Mouse (Mus musculus) G1E (cell line): ENCODE data around the gene Cdk6. TPM values are rescaled to one million over a fixed set of nuclear protein-coding genes. Genes with fewer than 3 reads are reported as not detected.

ENCODE experiments used
- ATAC-seq: 2 replicates; pipeline ENCODE4 v1.8.0; 2016; ENCODE audit warnings: mild to moderate bottlenecking; ENCODE audit not compliant: insufficient number of reproducible peaks, poor library complexity, low FRiP score, severe bottlenecking; ENCODE audit errors: extremely low read depth
- DNase-seq: peaks from one replicate; pipeline ENCODE4 v3.0.0; 2012; ENCODE audit warnings: low spot score
- H3K27me3 ChIP-seq: 2 replicates; pipeline ENCODE4 v1.6.1; 2012; ENCODE audit warnings: mild to moderate bottlenecking, low read length, inconsistent platforms; ENCODE audit not compliant: insufficient read depth
- H3K36me3 ChIP-seq: replicated peaks from 2 replicates; pipeline ENCODE3; 2012; ENCODE audit warnings: mild to moderate bottlenecking, inconsistent platforms
- H3K4me1 ChIP-seq: 2 replicates; pipeline ENCODE4 v1.6.1; 2012; ENCODE audit warnings: low read depth, low read length, inconsistent platforms, mixed read lengths; ENCODE audit not compliant: insufficient read depth
- H3K4me3 ChIP-seq: 2 replicates; pipeline ENCODE4 v1.5.1; 2012; ENCODE audit warnings: low read depth, mild to moderate bottlenecking, inconsistent platforms, low read length, moderate library complexity, mixed read lengths
- H3K9me3 ChIP-seq: replicated peaks from 2 replicates; pipeline ENCODE4 v1.6.1; 2012; ENCODE audit warnings: inconsistent platforms
- CTCF ChIP-seq: IDR thresholded peaks from 2 replicates; pipeline ENCODE4 v1.5.1; 2012; ENCODE audit warnings: low read depth, low read length, inconsistent platforms, mixed read lengths
- GATA1 ChIP-seq: IDR thresholded peaks from 2 replicates; pipeline ENCODE4 v1.6.1; 2012; ENCODE audit warnings: borderline replicate concordance, low read length, inconsistent platforms, mixed read lengths
- GATA2 ChIP-seq: IDR thresholded peaks from 2 replicates; pipeline ENCODE4 v1.6.1; 2012; ENCODE audit warnings: low read depth, low read length, inconsistent platforms, borderline replicate concordance
- POLR2AphosphoS5 ChIP-seq: IDR thresholded peaks from 2 replicates; pipeline ENCODE4 v1.6.1; 2012; ENCODE audit warnings: low read depth, low read length, inconsistent platforms; ENCODE audit not compliant: insufficient replicate concordance
- TAL1 ChIP-seq: conservative IDR thresholded peaks from 2 replicates; pipeline ENCODE4 v1.6.1; 2012; ENCODE audit warnings: low read depth, low read length, inconsistent platforms, mixed read lengths
- polyA plus RNA-seq: library from polyadenylated mRNA; stranded (reverse); fragments of >175 nt; gene quantifications from 2 replicates; pipeline ENCODE4 v1.2.3, GENCODE M21; 2012
- total RNA-seq, 2 experiments: library from RNA; stranded (forward) in 1 of 2; stranded (reverse) in 1 of 2; fragments of 200-1000 nt in 1 of 2; fragments of >200 nt in 1 of 2; fragmentation: Nextera tagmentation in 1 of 2; gene quantifications; 2 replicates each; pipeline ENCODE4 v1.2.3; 2014 to 2017

The Cdk6 gene
- total and polyA plus RNA-seq, 3 experiments: 75.2 to 142 (median 114) TPM

DNA sequence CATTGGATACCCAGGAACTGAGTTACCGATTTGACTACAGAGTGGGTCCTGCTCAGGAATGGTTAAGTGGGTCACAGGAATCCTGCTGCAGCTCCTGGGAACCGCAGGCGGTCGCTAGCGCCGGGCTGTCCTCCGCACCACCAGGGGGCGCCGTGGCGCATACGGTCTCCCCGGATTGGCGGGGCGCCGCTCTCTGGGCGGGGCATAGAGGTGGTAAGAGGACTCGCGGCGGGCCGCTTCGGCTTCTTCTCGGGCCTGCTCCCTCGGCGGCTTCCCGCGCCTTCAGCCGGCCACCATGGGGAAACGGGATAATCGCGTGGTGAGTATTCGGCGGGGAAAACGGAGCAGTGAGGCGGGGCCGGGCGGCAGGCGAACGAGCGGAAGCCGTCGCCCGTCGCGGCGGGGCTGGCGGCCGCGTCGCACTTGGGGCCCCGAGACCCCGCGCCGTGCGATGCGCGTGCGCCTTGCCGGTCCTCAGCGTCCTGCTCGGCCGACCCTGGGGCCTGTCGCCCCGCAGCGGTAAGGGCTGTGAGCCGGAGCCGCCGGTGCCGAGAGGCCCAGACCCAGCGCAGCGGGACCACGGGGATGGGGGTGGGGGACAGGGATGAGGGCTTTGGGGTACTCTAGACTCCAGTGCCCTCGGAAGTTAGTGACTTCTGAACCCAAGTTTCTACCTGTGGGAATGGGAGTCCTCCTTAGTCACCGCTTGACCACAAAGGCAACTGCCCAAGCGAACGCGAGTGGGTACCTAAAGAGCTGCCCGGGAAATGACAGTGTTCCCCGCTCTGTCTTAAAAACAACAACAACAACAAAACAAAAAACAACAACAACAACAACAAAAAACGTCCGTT is 202.6 kb downstream of the Cdk6 start, which contains the start of gene Fam133b:
Gene Fam133b (plus strand): TSS at position 205 of the 851 bp plus-strand sequence.
- peaks cover 44% of the 10 kb centered on the region for H3K4me1 ChIP-seq
- peaks cover 32% of the 10 kb centered on the region for H3K36me3 ChIP-seq
- ATAC-seq (peak; percentile 59), DNase-seq (peak; percentile 85)
- H3K9me3 ChIP-seq: no peaks in the 10 kb centered on the region
- peaks cover 2% of the 10 kb centered on the region; the same call in 1 of the 2 replicates for H3K27me3 ChIP-seq
- H3K4me3 ChIP-seq: peak within 1 kb of the TSS; percentile 91
- no peak for TF ChIP-seq POLR2AphosphoS5
- no peak for TF ChIP-seq GATA2
- TF ChIP-seq CTCF: peak; percentile 76
- TF ChIP-seq GATA1: no peak
- no peak for TF ChIP-seq TAL1

DNA sequence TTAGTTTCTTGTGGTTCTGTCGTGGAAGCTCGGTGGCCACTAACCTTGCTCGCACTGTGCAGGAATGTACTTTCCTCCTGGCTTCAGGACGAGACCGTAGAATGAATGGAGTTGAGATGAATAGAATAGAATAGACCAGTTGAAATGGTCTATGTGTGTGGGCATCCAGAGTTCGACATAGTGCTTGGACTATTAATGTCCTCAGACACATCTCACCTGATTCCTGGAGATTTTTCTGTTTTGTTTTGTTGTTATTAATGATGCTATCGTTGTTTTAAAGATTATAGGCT is 203.1 kb downstream of the Cdk6 start:
- Histone ChIP-seq H3K27me3 (peaks cover 2% of the 10 kb centered on the region; the same call in 1 of the 2 replicates), H3K4me3 (peak overlapping the region; percentile 91), H3K36me3 (peaks cover 36% of the 10 kb centered on the region), H3K9me3 (no peaks in the 10 kb centered on the region), H3K4me1 (peaks cover 46% of the 10 kb centered on the region)
- ATAC-seq: peak; percentile 2; the same call in 1 of the 2 replicates
- no peak for TF ChIP-seq POLR2AphosphoS5
- no peak for DNase-seq

DNA sequence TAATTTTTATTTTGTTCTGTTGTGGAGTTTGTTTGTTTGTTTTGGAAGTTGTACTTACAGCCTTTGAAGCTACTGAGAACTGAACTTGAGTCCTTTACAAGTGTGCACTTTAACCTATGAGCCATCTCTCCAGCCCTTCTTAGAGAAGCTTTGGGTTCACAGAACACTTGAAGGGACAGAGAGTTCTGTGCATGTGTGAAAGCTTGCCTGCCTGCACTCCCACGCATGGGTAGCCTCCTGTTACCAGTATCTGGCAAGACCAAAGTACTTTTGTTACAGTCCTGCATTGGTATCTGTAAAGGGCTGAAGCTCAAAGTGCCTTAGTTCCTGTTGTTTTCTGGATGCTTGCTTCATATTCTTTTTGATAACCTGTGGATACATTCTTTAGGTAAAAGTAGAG is 204.9 kb downstream of the Cdk6 start:
- TF ChIP-seq POLR2AphosphoS5: no peak
- no peak for TF ChIP-seq GATA1
- no peak for TF ChIP-seq GATA2
- TF ChIP-seq CTCF: no peak
- TF ChIP-seq TAL1: no peak
- H3K4me1 ChIP-seq: peaks cover 48% of the 10 kb centered on the region

DNA sequence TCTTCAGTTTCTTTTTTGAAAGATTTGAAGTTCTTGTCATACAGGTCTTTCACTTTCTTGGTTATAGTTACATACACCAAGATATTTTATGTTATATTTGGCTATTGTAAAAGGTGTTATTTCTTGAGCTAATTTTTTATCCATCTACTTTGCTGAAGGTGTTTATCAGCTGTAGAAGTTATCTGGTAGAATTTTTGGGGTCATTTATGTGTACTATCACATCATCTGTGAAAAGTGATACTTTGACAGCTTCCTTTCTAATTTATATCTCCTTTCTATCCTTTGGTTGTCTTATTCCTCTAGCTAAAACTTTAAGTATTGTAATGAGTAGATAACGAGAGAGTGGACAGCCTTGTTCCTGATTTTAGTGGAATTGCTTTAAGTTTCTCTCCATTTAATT is 210.2 kb downstream of the Cdk6 start:
- DNase-seq: no peak

More for the DNA sequence above, 204.9 kb downstream of the Cdk6 start:
- Histone ChIP-seq H3K9me3 (no peaks in the 10 kb centered on the region), H3K4me3 (no peak overlapping the region), H3K36me3 (peaks cover 41% of the 10 kb centered on the region), H3K27me3 (no peaks in the 10 kb centered on the region)
- DNase-seq (no peak), ATAC-seq (no peak)

DNA sequence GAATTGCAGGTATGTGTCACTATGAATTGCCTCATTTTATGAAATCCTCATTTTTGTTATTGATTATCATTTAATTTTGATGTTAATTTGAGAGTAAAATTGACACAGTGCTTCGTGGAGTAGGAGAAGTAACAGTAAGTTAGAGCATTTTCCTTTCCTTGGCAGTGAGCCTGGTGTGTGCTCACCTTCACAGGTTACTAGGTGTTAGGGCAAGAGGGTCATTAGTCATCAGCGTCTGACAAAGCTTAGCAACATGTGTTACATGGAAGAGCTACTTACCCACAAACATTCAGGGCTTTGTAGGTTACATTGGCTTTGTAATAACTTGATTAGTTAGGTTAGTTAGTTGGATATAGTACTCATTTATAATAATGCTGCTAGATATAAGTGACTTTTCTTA is 212.9 kb downstream of the Cdk6 start:
- no peaks in the 10 kb centered on the region for H3K9me3 ChIP-seq
- TF ChIP-seq GATA1 (no peak), CTCF (no peak), GATA2 (no peak), TAL1 (no peak), POLR2AphosphoS5 (no peak)
- H3K36me3 ChIP-seq: peaks cover 59% of the 10 kb centered on the region

More for the DNA sequence above, 210.2 kb downstream of the Cdk6 start:
- H3K4me1 ChIP-seq: peaks cover 15% of the 10 kb centered on the region
- TF ChIP-seq TAL1: no peak
- TF ChIP-seq CTCF: no peak
- TF ChIP-seq POLR2AphosphoS5: no peak
- no peak for TF ChIP-seq GATA2
- no peak for TF ChIP-seq GATA1
- no peak overlapping the region for H3K4me3 ChIP-seq
- no peaks in the 10 kb centered on the region for H3K27me3 ChIP-seq
- H3K9me3 ChIP-seq: no peaks in the 10 kb centered on the region
- peaks cover 54% of the 10 kb centered on the region for H3K36me3 ChIP-seq
- ATAC-seq: no peak

DNA sequence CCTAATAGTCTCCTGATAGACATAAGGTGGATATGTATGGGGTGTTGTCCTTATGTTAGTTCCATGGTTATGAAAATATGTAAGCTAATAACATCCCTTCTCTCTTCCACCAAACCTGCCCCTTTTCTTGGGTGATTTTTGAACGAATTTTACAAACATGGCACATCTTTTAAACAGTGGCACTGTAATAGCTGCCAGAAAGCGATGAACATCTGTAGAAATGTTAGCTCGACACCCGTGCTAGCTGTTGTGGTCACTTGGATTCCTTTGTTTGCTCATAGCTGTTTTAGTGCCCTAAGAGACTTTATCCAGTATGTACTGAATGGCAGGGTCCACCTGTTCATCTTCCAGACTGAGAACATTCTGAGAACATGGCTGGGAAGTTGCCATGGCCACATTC is 230.0 kb downstream of the Cdk6 start, which contains the start of gene 1700109H08Rik:
Gene 1700109H08Rik (plus strand): TSS at position 301 of the 400 bp plus-strand sequence.
- H3K27me3 ChIP-seq: no peaks in the 10 kb centered on the region
- no peak for ATAC-seq
- no peak for DNase-seq
- no peak for TF ChIP-seq CTCF
- TF ChIP-seq GATA2: no peak
- no peak for TF ChIP-seq GATA1
- no peak for TF ChIP-seq POLR2AphosphoS5
- no peak for TF ChIP-seq TAL1
- H3K4me1 ChIP-seq: peaks cover 12% of the 10 kb centered on the region; the same call in 1 of the 2 replicates
- peaks cover 8% of the 10 kb centered on the region for H3K9me3 ChIP-seq
- no peak within 1 kb of the TSS for H3K4me3 ChIP-seq
- H3K36me3 ChIP-seq: peaks cover 92% of the 10 kb centered on the region

More for the DNA sequence above, 212.9 kb downstream of the Cdk6 start:
- Histone ChIP-seq H3K4me1 (peaks cover 8% of the 10 kb centered on the region; the same call in 1 of the 2 replicates), H3K4me3 (no peak overlapping the region), H3K27me3 (no peaks in the 10 kb centered on the region)
- DNase-seq: no peak
- no peak for ATAC-seq
